Mouse (Mus musculus): ENCODE data around the gene Nanos3. TPM values are rescaled to one million over a fixed set of nuclear protein-coding genes. Genes with fewer than 3 reads are reported as not detected.
A peak's percentile ranks its signal among the peaks of the same experiment; 100 is the strongest.

The Nanos3 gene
- total RNA-seq, 2 experiments from 2014 or later = 0.96 to 2.3 TPM

DNA sequence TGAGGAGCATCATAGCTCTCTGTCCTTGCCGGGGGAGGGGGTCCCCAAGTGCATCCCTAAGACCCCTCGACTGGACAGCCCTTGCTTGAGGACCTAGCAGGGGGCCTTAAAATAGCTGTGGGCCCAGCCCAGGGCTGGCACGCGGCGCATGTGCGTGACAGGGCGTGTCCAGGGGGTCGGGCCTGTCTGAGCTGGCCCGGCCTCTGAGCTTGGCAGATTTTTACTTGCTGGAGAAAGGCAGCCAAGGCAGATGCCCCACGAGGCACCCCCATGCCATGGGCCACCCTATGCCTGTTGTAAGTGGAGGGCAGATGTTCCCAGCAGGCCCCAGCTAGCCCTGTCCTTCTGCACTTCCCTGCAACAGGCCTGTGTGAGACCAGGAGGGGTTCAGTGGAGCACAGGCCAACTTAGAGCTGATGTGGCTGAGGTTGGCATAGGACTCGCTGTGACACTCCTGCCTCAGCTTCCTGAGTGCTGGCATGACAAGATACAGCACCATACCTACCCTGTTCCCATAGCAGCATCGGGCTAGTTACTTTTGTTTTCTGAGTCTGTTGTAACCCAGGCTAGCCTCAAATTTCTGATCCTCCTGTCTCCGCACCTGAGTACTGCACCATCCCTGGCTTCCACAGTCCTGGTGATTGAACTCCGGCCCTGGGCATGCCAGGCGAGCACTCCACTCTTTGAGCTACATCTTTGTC, 16.7 kb upstream of the Nanos3 start:
- peak; percentile 88 for DNase-seq

- peak; percentile 90 for DNase-seq
These were observed 15.9 kb upstream of the Nanos3 start for GRCm38 (mm10) chr8:84200652-84201544.

GRCm38 (mm10) chr8:84200126-84200555, 15.1 kb upstream of the Nanos3 start:
- peak; percentile 29 for DNase-seq

- DNase-seq = no peak
These were observed 14.5 kb upstream of the Nanos3 start for GRCm38 (mm10) chr8:84199348-84200125.

DNA sequence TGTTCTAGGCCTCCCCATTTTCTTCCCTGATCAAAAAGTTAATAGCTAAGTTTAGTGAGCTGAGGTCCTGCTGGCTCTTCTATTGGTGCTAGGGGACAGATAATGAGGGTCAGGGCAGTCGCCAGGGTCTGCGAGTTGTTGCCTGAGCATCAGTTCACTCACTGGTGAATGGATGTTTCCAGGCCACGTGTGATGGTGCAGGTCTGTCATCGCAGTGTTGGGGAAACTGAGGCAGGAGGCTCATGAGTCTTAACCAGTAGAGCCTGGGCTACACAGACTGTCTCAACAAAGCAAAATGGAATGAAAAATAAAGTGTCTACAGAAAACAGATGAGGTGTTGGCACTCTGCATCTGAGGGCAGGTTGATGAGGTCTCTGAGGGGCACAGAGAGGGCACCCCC, 13.9 kb upstream of the Nanos3 start:
- DNase-seq = no peak

GRCm38 (mm10) chr8:84197922-84198774, 13.1 kb upstream of the Nanos3 start:
- DNase-seq = peak; percentile 92

- DNase-seq = peak; percentile 88
These were observed 12.3 kb upstream of the Nanos3 start for GRCm38 (mm10) chr8:84197141-84197921.

- no peak for DNase-seq
These were observed 9.3 kb upstream of the Nanos3 start for GRCm38 (mm10) chr8:84194224-84194743.

GRCm38 (mm10) chr8:84193566-84193965, 8.5 kb upstream of the Nanos3 start:
- DNase-seq = no peak

GRCm38 (mm10) chr8:84193161-84193560, 8.1 kb upstream of the Nanos3 start:
- DNase-seq = no peak

DNA sequence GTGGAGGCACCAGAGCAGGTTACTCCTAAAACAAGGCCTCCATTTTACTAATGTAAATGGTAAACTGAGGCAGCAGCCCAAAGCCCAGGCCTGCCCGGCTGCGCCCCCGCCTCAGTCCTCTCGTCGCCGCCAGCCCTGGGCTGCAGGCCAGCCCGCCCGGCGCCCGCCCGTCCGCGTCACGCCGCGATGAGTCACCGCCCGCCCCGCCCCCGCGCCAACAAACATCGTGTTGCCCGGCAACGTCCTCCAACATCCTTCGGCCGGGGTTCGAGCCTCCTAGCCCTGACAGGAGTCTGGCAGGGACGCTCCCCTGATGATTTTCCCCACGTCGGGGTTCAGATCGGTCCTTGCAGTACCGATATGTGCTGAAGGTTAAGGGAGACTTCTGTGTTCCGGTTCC, 7.5 kb upstream of the Nanos3 start:
- peak; percentile 93 for DNase-seq

GRCm38 (mm10) chr8:84192023-84192422, 7.0 kb upstream of the Nanos3 start:
- peak; percentile 83 for DNase-seq

- no peak for DNase-seq
These were observed 5.3 kb upstream of the Nanos3 start for GRCm38 (mm10) chr8:84190191-84190867.

GRCm38 (mm10) chr8:84189603-84190002, 4.6 kb upstream of the Nanos3 start:
- DNase-seq = peak; percentile 59

GRCm38 (mm10) chr8:84188671-84189070, 3.7 kb upstream of the Nanos3 start:
- no peak for DNase-seq

GRCm38 (mm10) chr8:84187065-84187755, 2.2 kb upstream of the Nanos3 start:
- peak; percentile 72 for DNase-seq

- peak; percentile 82 for DNase-seq
These were observed 1.5 kb upstream of the Nanos3 start for GRCm38 (mm10) chr8:84186547-84186946.

- no peak for DNase-seq
These were observed 653 bp downstream of the Nanos3 start for GRCm38 (mm10) chr8:84184085-84185043.
